Mouse (Mus musculus) lung, embryonic 14.5 days (tissue): Measurements from ENCODE around the gene Hddc2. TPM values are rescaled to one million over a fixed set of nuclear protein-coding genes. Genes with fewer than 3 reads are reported as not detected.
"Not testable (repeated sequence)": the region's sequence is repeated elsewhere in the genome, so short reads cannot be mapped to it uniquely, and the experiment has no call there.

ENCODE experiments used
- ATAC-seq: fragments of 200-750 bp; cut with Nextera tagmentation; 2 replicates; pipeline ENCODE4 v1.8.0; 2017; ENCODE audit warnings: mild to moderate bottlenecking, moderate TSS enrichment, moderate library complexity; ENCODE audit not compliant: insufficient read depth
- DNase-seq: peaks from one replicate; pipeline ENCODE4 v3.0.0-alpha.2; 2015
- H3K27ac ChIP-seq: fragments of 300-500 bp; sonication (generic); 2 replicates; pipeline ENCODE4 v1.5.1; 2014; ENCODE audit warnings: low read depth, mild to moderate bottlenecking, moderate library complexity
- H3K27me3 ChIP-seq: fragments of 300-500 bp; sonication (generic); 2 replicates; pipeline ENCODE4 v1.6.1; 2014; ENCODE audit warnings: low read length, control low read depth; ENCODE audit not compliant: insufficient read depth
- H3K36me3 ChIP-seq: fragments of 300-500 bp; sonication (generic); 2 replicates; pipeline ENCODE4 v1.6.1; 2014; ENCODE audit warnings: control low read depth; ENCODE audit not compliant: insufficient read depth
- H3K4me1 ChIP-seq: fragments of 300-500 bp; sonication (generic); 2 replicates; pipeline ENCODE4 v1.6.1; 2014; ENCODE audit warnings: antibody characterized with exemption, control low read depth; ENCODE audit not compliant: insufficient read depth
- H3K4me2 ChIP-seq: fragments of 300-500 bp; sonication (generic); 2 replicates; pipeline ENCODE4 v1.6.1; 2014; ENCODE audit warnings: mild to moderate bottlenecking
- H3K4me3 ChIP-seq: fragments of 300-500 bp; sonication (generic); 2 replicates; pipeline ENCODE4 v1.5.1; 2014; ENCODE audit warnings: low read depth, low read length
- H3K9ac ChIP-seq: fragments of 300-500 bp; sonication (generic); 2 replicates; pipeline ENCODE4 v1.6.1; 2014
- H3K9me3 ChIP-seq: fragments of 300-500 bp; sonication (generic); 2 replicates; pipeline ENCODE4 v1.6.1; 2016; ENCODE audit warnings: low read depth, low read length, control low read depth
- CTCF ChIP-seq: IDR thresholded peaks from 2 replicates; pipeline ENCODE4 v1.5.1; 2016; ENCODE audit warnings: antibody characterized with exemption, low read depth
- WGBS: fragments of 180-500 bp; shearing (Covaris S2); extraction: QIAGEN DNeasy Blood & Tissue Kit; methylation state at CpG from one replicate; pipeline ENCODE4 v1.1.7; 2014; 5-methylcytosine and 5-hydroxymethylcytosine counted together
- polyA plus RNA-seq: library from polyadenylated mRNA; unstranded; fragments of >200 nt; fragmentation: Nextera tagmentation; extraction: Ambion mirVana; gene quantifications from 2 replicates; pipeline ENCODE4 v1.2.1, GENCODE M21; 2014

Gene Hddc2
- polyA plus RNA-seq, 1 experiment from 2014 or later, result 69.9 TPM

DNA sequence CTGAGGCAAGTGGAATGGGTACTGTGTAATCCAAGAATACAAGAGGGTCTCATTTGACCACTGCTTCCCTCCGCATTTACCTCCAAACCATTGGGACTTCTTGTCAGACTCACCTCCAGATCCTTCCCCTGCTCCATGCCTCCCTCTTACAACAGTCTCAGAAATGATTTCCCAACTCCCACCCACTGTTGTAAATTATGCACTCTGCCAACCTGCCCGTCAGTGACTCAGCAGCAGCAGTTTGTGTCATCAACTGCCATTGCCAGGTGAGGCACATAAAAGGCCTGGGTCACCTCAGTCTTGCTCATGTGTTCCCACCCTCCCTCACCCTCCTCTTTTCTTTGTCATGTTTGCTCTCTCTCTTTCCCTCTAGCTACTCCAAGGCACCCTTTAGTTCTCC is 41.0 kb downstream of the Hddc2 start:
- H3K36me3 ChIP-seq, result no peaks in the 10 kb centered on the region
- no peak for TF ChIP-seq CTCF
- H3K9ac ChIP-seq, result no peak overlapping the region
- ATAC-seq, result no peak
- 78% methylated on average over 2 of the region's 2 CpGs for WGBS
- DNase-seq, result no peak
- no peak overlapping the region for H3K4me3 ChIP-seq
- H3K27ac ChIP-seq, result no peak overlapping the region
- H3K9me3 ChIP-seq, result no peaks in the 10 kb centered on the region
- H3K4me2 ChIP-seq, result no peak overlapping the region
- no peaks in the 10 kb centered on the region for H3K4me1 ChIP-seq
- H3K27me3 ChIP-seq, result no peaks in the 10 kb centered on the region

- ATAC-seq, result no peak
- WGBS, result 75% methylated on average over 7 of the region's 7 CpGs
- Histone ChIP-seq H3K4me1 (no peaks in the 10 kb centered on the region), H3K27ac (no peak overlapping the region), H3K4me3 (no peak overlapping the region), H3K9ac (no peak overlapping the region), H3K9me3 (no peaks in the 10 kb centered on the region), H3K4me2 (no peak overlapping the region), H3K27me3 (no peaks in the 10 kb centered on the region), H3K36me3 (no peaks in the 10 kb centered on the region)
- DNase-seq, result no peak
- no peak for TF ChIP-seq CTCF
Measured at GRCm38 (mm10) chr10:31354886-31355461, 41.8 kb downstream of the Hddc2 start.

DNA sequence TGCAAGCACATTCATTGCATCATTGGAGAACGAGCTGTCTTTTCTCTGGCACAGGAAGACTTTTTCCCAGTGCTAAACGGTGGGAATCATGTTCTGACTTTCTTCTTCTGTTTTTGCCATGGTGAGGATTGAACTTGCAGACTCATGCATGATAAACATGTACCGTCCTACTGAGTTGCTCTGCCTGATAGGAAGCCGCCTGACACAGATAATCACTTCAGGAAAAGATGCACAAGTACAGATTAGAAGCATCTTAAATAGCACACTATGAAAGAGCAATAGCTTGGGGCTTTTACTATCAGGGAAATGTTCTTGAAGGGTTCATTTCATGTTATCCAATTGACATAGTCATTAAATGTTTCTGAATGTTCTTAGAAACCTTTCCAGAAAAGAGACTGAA is 46.6 kb downstream of the Hddc2 start:
- Histone ChIP-seq H3K9me3 (no peaks in the 10 kb centered on the region), H3K4me2 (no peak overlapping the region), H3K27me3 (no peaks in the 10 kb centered on the region), H3K4me1 (no peaks in the 10 kb centered on the region), H3K4me3 (no peak overlapping the region), H3K36me3 (no peaks in the 10 kb centered on the region), H3K9ac (no peak overlapping the region), H3K27ac (no peak overlapping the region)
- DNase-seq, result no peak
- WGBS, result 73% methylated on average over 4 of the region's 4 CpGs
- TF ChIP-seq CTCF, result no peak
- ATAC-seq, result no peak

DNA sequence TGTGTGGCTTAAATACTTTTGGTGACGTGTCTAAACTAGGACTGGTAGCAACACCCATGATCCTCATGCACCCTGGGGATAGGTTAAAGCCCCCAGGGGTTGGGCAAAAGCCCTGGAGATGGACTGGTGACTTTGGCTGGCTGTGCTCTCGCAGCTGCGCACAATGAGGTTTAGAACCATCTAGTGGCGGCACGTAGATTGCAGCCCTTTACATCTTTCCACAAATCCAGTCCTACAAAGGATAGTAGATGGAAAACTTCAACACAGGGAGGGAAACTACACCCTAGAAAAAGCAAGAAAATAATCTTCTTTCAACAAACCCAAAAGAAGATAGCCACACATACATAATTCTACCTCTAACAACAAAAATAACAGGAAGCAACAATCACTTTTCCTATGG is 57.0 kb downstream of the Hddc2 start:
- not testable (repeated sequence) for H3K4me3 ChIP-seq, H3K4me2 ChIP-seq, H3K4me1 ChIP-seq, H3K36me3 ChIP-seq, H3K9ac ChIP-seq, H3K9me3 ChIP-seq, H3K27me3 ChIP-seq, ATAC-seq, H3K27ac ChIP-seq
- peak; percentile 58 for TF ChIP-seq CTCF
- 13% methylated on average over 4 of the region's 5 CpGs for WGBS
- peak; percentile 62 for DNase-seq

Other genes starting within 250 kb of the Hddc2 start
- 25.6 and 27.7 TPM in 2 replicates for gene Tpd52l1, start 132.6 kb downstream of the Hddc2 start, polyA plus RNA-seq